Mouse (Mus musculus) forebrain, embryonic 16.5 days (tissue): ENCODE results near the gene Wwox. TPM values are rescaled to one million over a fixed set of nuclear protein-coding genes. Genes with fewer than 3 reads are reported as not detected.

Experiments used
- ATAC-seq: fragments of 200-750 bp; cut with Nextera tagmentation; 2 replicates; pipeline ENCODE4 v1.8.0; 2017; ENCODE audit warnings: mild to moderate bottlenecking, moderate library complexity
- H3K27ac ChIP-seq: fragments of 300-500 bp; sonication (generic); 2 replicates; pipeline ENCODE4 v1.5.1; 2014; ENCODE audit warnings: low read length, control low read depth
- H3K27me3 ChIP-seq: fragments of 300-500 bp; sonication (generic); replicated peaks from 2 replicates; pipeline ENCODE4 v1.6.1; 2014; ENCODE audit warnings: low read length; ENCODE audit not compliant: control insufficient read depth, insufficient read depth
- H3K36me3 ChIP-seq: fragments of 300-500 bp; sonication (generic); 2 replicates; pipeline ENCODE4 v1.6.1; 2014; ENCODE audit not compliant: control insufficient read depth, insufficient read depth
- H3K4me1 ChIP-seq: fragments of 300-500 bp; sonication (generic); replicated peaks from 2 replicates; pipeline ENCODE4 v1.6.1; 2014; ENCODE audit warnings: low read length; ENCODE audit not compliant: control insufficient read depth, insufficient read depth
- H3K4me2 ChIP-seq: fragments of 300-500 bp; sonication (generic); 2 replicates; pipeline ENCODE4 v1.6.1; 2014; ENCODE audit warnings: mild to moderate bottlenecking, low read length, control low read depth
- H3K4me3 ChIP-seq: fragments of 300-500 bp; sonication (generic); replicated peaks from 2 replicates; pipeline ENCODE4 v1.5.1; 2014; ENCODE audit warnings: mild to moderate bottlenecking, low read length, control low read depth
- H3K9ac ChIP-seq: fragments of 300-500 bp; sonication (generic); replicated peaks from 2 replicates; pipeline ENCODE4 v1.6.1; 2014; ENCODE audit warnings: low read depth, low read length, control low read depth
- H3K9me3 ChIP-seq: fragments of 300-500 bp; sonication (generic); 2 replicates; pipeline ENCODE4 v1.6.1; 2016; ENCODE audit warnings: low read length; ENCODE audit not compliant: control insufficient read depth
- WGBS: fragments of 180-500 bp; shearing (Covaris S2); extraction: QIAGEN DNeasy Blood & Tissue Kit; methylation state at CpG from one replicate; pipeline ENCODE4 v1.1.7; 2014; 5-methylcytosine and 5-hydroxymethylcytosine counted together
- polyA plus RNA-seq: library from polyadenylated mRNA; unstranded; fragments of >200 nt; fragmentation: Nextera tagmentation; extraction: Ambion mirVana; gene quantifications from 2 replicates; pipeline ENCODE4 v1.2.1, GENCODE M21; 2015

Gene Wwox
- polyA plus RNA-seq, 1 experiment from 2014 or later, result 11.4 TPM

- peaks cover 9% of the 10 kb centered on the region; the same call in 1 of the 2 replicates for H3K27me3 ChIP-seq
- H3K27ac ChIP-seq, result no peak overlapping the region
- H3K4me1 ChIP-seq, result peaks cover 20% of the 10 kb centered on the region
- H3K9me3 ChIP-seq, result no peaks in the 10 kb centered on the region
- H3K36me3 ChIP-seq, result no peaks in the 10 kb centered on the region
- 63% methylated on average over 6 of the region's 6 CpGs for WGBS
- no peak overlapping the region for H3K4me3 ChIP-seq
- H3K4me2 ChIP-seq, result peak overlapping the region; percentile 30
- no peak overlapping the region for H3K9ac ChIP-seq
- ATAC-seq, result 0 out of 2 replicates have a peak, but pooled peaks have one; percentile 3
Measured at GRCm38 (mm10) chr8:114774415-114774775, 334.9 kb downstream of the Wwox start.

GRCm38 (mm10) chr8:114775543-114775942, 336.1 kb downstream of the Wwox start:
- Histone ChIP-seq H3K9ac (no peak overlapping the region), H3K4me3 (no peak overlapping the region), H3K4me2 (no peak overlapping the region), H3K27me3 (peaks cover 8% of the 10 kb centered on the region; the same call in 1 of the 2 replicates), H3K9me3 (no peaks in the 10 kb centered on the region), H3K36me3 (no peaks in the 10 kb centered on the region), H3K27ac (no peak overlapping the region), H3K4me1 (peaks cover 20% of the 10 kb centered on the region)
- WGBS, result 83% methylated on average over 8 of the region's 8 CpGs
- ATAC-seq, result no peak

GRCm38 (mm10) chr8:114776696-114777095, 337.2 kb downstream of the Wwox start:
- H3K9me3 ChIP-seq, result no peaks in the 10 kb centered on the region
- H3K27me3 ChIP-seq, result peaks cover 6% of the 10 kb centered on the region; the same call in 1 of the 2 replicates
- H3K9ac ChIP-seq, result no peak overlapping the region
- H3K4me2 ChIP-seq, result no peak overlapping the region
- 93% methylated on average over 9 of the region's 9 CpGs for WGBS
- no peaks in the 10 kb centered on the region for H3K36me3 ChIP-seq
- no peak overlapping the region for H3K4me3 ChIP-seq
- no peak for ATAC-seq
- no peak overlapping the region for H3K27ac ChIP-seq
- peaks cover 20% of the 10 kb centered on the region for H3K4me1 ChIP-seq

- ATAC-seq, result no peak
- H3K36me3 ChIP-seq, result no peaks in the 10 kb centered on the region
- peaks cover 18% of the 10 kb centered on the region for H3K4me1 ChIP-seq
- 62% methylated on average over 10 of the region's 10 CpGs for WGBS
- no peak overlapping the region for H3K27ac ChIP-seq
- H3K4me3 ChIP-seq, result no peak overlapping the region
- H3K27me3 ChIP-seq, result peaks cover 6% of the 10 kb centered on the region; the same call in 1 of the 2 replicates
- H3K9me3 ChIP-seq, result no peaks in the 10 kb centered on the region
- H3K9ac ChIP-seq, result no peak overlapping the region
- H3K4me2 ChIP-seq, result no peak overlapping the region
Measured at GRCm38 (mm10) chr8:114777271-114777980, 338.0 kb downstream of the Wwox start.

GRCm38 (mm10) chr8:114779002-114779401, 339.5 kb downstream of the Wwox start:
- WGBS, result 88% methylated on average over 9 of the region's 9 CpGs
- H3K9me3 ChIP-seq, result no peaks in the 10 kb centered on the region

GRCm38 (mm10) chr8:114783321-114783720, 343.9 kb downstream of the Wwox start:
- Histone ChIP-seq H3K9ac (no peak overlapping the region), H3K4me3 (no peak overlapping the region), H3K36me3 (no peaks in the 10 kb centered on the region), H3K27me3 (peaks cover 5% of the 10 kb centered on the region; the same call in 1 of the 2 replicates), H3K4me2 (no peak overlapping the region), H3K27ac (no peak overlapping the region), H3K9me3 (no peaks in the 10 kb centered on the region), H3K4me1 (no peaks in the 10 kb centered on the region)
- no peak for ATAC-seq
- WGBS, result 80% methylated on average over 8 of the region's 8 CpGs

More at GRCm38 (mm10) chr8:114779002-114779401, 339.5 kb downstream of the Wwox start:
- Histone ChIP-seq H3K27me3 (peaks cover 11% of the 10 kb centered on the region; the same call in 1 of the 2 replicates), H3K36me3 (no peaks in the 10 kb centered on the region), H3K4me3 (no peak overlapping the region), H3K9ac (no peak overlapping the region), H3K27ac (no peak overlapping the region), H3K4me2 (no peak overlapping the region), H3K4me1 (peaks cover 7% of the 10 kb centered on the region)
- ATAC-seq, result no peak

- Histone ChIP-seq H3K4me3 (no peak overlapping the region), H3K9ac (no peak overlapping the region), H3K4me1 (no peaks in the 10 kb centered on the region), H3K36me3 (no peaks in the 10 kb centered on the region), H3K4me2 (no peak overlapping the region), H3K9me3 (no peaks in the 10 kb centered on the region), H3K27ac (no peak overlapping the region), H3K27me3 (peaks cover 5% of the 10 kb centered on the region; the same call in 1 of the 2 replicates)
- no peak for ATAC-seq
- 81% methylated on average over 11 of the region's 11 CpGs for WGBS
Measured at GRCm38 (mm10) chr8:114785834-114786233, 346.4 kb downstream of the Wwox start.

GRCm38 (mm10) chr8:114789616-114790015, 350.2 kb downstream of the Wwox start:
- 92% methylated on average over 7 of the region's 7 CpGs for WGBS
- Histone ChIP-seq H3K4me2 (no peak overlapping the region), H3K27me3 (0 out of 2 replicates have a peak, but pooled peaks cover 2% of the 10 kb centered on the region), H3K9ac (no peak overlapping the region), H3K4me3 (no peak overlapping the region), H3K4me1 (peaks cover 5% of the 10 kb centered on the region), H3K9me3 (no peaks in the 10 kb centered on the region), H3K27ac (no peak overlapping the region), H3K36me3 (no peaks in the 10 kb centered on the region)
- no peak for ATAC-seq

- Histone ChIP-seq H3K27me3 (0 out of 2 replicates have a peak, but pooled peaks cover 2% of the 10 kb centered on the region), H3K4me1 (peaks cover 5% of the 10 kb centered on the region), H3K9ac (no peak overlapping the region), H3K9me3 (no peaks in the 10 kb centered on the region), H3K4me3 (no peak overlapping the region), H3K36me3 (no peaks in the 10 kb centered on the region), H3K27ac (no peak overlapping the region), H3K4me2 (no peak overlapping the region)
- WGBS, result 88% methylated on average over 7 of the region's 7 CpGs
- ATAC-seq, result no peak
Measured at GRCm38 (mm10) chr8:114790754-114791153, 351.3 kb downstream of the Wwox start.
